Mouse (Mus musculus) CH12F3 (cell line): ENCODE results near the gene Stk36.

Experiments
- in situ Hi-C: fragments of 300-500 bp; cut with MboI; formaldehyde crosslinking; loops from 2 replicates; pipeline ENCODE4 v1.14.3; 2020; ENCODE audit warnings: low sequenced_read_pairs

Stk36 gene

GRCm38 (mm10) chr1:74665153-74665552 is 63.9 kb downstream of the Stk36 start:
- in situ Hi-C loops: no loop called here

DNA sequence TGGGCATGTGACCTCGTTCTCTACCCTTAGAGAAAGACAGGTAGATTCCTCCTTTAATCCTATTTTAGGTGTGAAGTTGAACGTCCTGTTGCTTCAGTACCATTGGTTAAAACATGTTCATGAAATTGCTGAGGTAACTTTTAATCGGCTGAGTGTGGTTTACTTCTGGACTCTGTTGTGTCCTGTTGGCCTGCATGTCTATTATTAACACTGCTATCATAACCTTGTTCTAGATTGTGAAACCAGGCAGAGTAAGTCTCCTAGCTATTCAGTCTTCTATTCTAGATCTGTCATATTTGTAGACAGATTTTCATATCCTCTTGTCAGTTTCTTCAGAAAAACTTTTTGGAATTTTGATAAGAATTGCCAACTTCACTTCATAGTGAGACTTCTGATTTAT is 67.1 kb downstream of the Stk36 start:
- in situ Hi-C loops: no loop called here

DNA sequence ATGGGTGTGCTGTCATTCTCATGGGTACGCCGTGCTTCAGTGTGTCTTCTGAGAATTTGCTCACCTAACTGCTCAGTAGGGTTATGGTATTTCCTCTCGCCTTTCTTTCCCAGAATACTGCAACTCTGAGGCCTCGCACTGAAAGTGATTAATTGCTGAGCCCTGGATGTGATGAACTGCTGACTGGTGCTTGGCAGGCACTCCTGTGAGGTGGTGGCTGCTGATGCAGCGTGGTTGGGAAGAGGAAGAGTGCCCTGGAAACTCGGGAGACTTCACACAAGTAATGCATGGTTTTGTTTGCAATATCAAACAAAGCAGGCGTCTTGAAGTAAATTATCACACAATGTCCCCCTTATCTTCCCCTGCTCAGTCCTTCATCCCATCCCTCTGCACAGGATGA is 71.5 kb downstream of the Stk36 start:
- in situ Hi-C loops: no loop called here

GRCm38 (mm10) chr1:74676863-74677262 is 75.6 kb downstream of the Stk36 start:
- in situ Hi-C loops: no loop called here

DNA sequence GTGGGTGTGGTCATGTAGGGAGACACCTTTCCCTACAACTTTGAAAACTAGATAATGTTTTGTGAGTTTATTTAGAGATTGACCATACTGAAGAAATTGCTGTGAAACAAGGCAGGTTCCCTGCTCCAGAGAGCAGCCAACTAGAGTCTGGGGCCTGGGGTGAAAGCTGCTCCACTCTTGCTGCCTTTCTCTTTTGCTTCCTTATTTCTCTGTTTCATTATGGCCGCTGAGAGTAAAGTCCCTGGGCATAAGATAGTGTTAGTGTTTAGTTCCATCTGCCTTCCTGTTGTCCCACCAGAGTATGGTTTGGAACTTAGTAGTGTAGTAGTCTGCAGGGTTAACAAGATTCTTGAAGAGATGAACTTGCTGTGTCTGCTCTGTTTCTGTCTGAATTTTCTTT is 76.6 kb downstream of the Stk36 start:
- in situ Hi-C loops: no loop called here
